Comparison of ENCODE assay signal across 12 mouse cellular contexts in genomic region chr11:57656602-57657275, GRCm38 (mm10). TPM values are rescaled to one million over a fixed set of nuclear protein-coding genes. Genes with fewer than 3 reads are reported as not detected.
A peak's percentile ranks its signal among the peaks of the same experiment; 100 is the strongest.
DNase-seq lines count a peak whose midpoint lies in the region; ATAC-seq lines count a peak whose summit lies in the region.
"Had no signal": no experiment of that assay in that cellular context is flagged by ENCODE, and none has a peak within 500 bp of the region (broad histone marks: within the 10 kb centered on the region; RNA-seq: fewer than 3 reads in every experiment).

No protein-coding gene starts in this region.

- H3K27me3 ChIP-seq in forebrain, embryonic 12.5 days: peaks cover 8% of the 10 kb centered on the region; the same call in 1 of the 2 replicates
- no peaks in the 10 kb centered on the region for H3K27me3 ChIP-seq in forebrain, embryonic 11.5 days (ENCODE audit: control insufficient read depth, insufficient read depth, low read length)
- H3K27me3 ChIP-seq in embryonic facial prominence, embryonic 12.5 days: no peaks in the 10 kb centered on the region
- H3K27me3 ChIP-seq in liver, embryonic 15.5 days: no peaks in the 10 kb centered on the region
- H3K27me3 ChIP-seq in midbrain, embryonic 11.5 days (ENCODE audit: control insufficient read depth, insufficient read depth, low read length): no peaks in the 10 kb centered on the region
- H3K27me3 ChIP-seq: neural tube, embryonic 12.5 days had no signal

- H3K4me2 ChIP-seq in forebrain, embryonic 12.5 days: no peak overlapping the region
- H3K4me2 ChIP-seq in forebrain, embryonic 11.5 days (ENCODE audit: low read depth, low read length, severe bottlenecking): no peak overlapping the region
- H3K4me2 ChIP-seq in embryonic facial prominence, embryonic 12.5 days (replicated peaks): no peak overlapping the region
- peak overlapping the region; percentile 77 for H3K4me2 ChIP-seq in liver, embryonic 15.5 days
- H3K4me2 ChIP-seq in midbrain, embryonic 11.5 days: no peak overlapping the region
- H3K4me2 ChIP-seq: neural tube, embryonic 12.5 days had no signal

- H3K27ac ChIP-seq in forebrain, embryonic 12.5 days: 0 out of 2 replicates have a peak overlapping the region, but pooled peaks have one; percentile 14
- H3K27ac ChIP-seq in forebrain, embryonic 11.5 days (ENCODE audit: low read depth, low read length): no peak overlapping the region
- H3K27ac ChIP-seq in embryonic facial prominence, embryonic 12.5 days: peak overlapping the region; percentile 41; the same call in 1 of the 2 replicates
- peak overlapping the region; percentile 98 for H3K27ac ChIP-seq in liver, embryonic 15.5 days (replicated peaks)
- no peak overlapping the region for H3K27ac ChIP-seq in midbrain, embryonic 11.5 days (ENCODE audit: low read depth, low read length)
- H3K27ac ChIP-seq: neural tube, embryonic 12.5 days had no signal

- H3K9ac ChIP-seq in forebrain, embryonic 12.5 days: no peak overlapping the region
- no peak overlapping the region for H3K9ac ChIP-seq in forebrain, embryonic 11.5 days (ENCODE audit: low read length)
- H3K9ac ChIP-seq in embryonic facial prominence, embryonic 12.5 days: no peak overlapping the region
- H3K9ac ChIP-seq in liver, embryonic 15.5 days: peak overlapping the region; percentile 55
- no peak overlapping the region for H3K9ac ChIP-seq in midbrain, embryonic 11.5 days (ENCODE audit: low read length)
- H3K9ac ChIP-seq: neural tube, embryonic 12.5 days had no signal

- ATAC-seq in forebrain, embryonic 12.5 days (ENCODE audit: low FRiP score): no peak
- ATAC-seq in forebrain, embryonic 11.5 days (replicated peaks; ENCODE audit: low FRiP score): no peak
- ATAC-seq in embryonic facial prominence, embryonic 12.5 days (ENCODE audit: insufficient number of reproducible peaks, insufficient read depth, low FRiP score, low TSS enrichment): no peak
- no peak for ATAC-seq in liver, embryonic 15.5 days (ENCODE audit: insufficient read depth)
- no peak for ATAC-seq in midbrain, embryonic 11.5 days (ENCODE audit: low FRiP score)

- no peaks in the 10 kb centered on the region for H3K36me3 ChIP-seq in forebrain, embryonic 12.5 days (replicated peaks)
- no peaks in the 10 kb centered on the region for H3K36me3 ChIP-seq in forebrain, embryonic 11.5 days (ENCODE audit: control insufficient read depth, insufficient read depth, low read length)
- no peaks in the 10 kb centered on the region for H3K36me3 ChIP-seq in embryonic facial prominence, embryonic 12.5 days
- peaks cover 15% of the 10 kb centered on the region; the same call in 1 of the 2 replicates for H3K36me3 ChIP-seq in liver, embryonic 15.5 days (replicated peaks)
- H3K36me3 ChIP-seq in midbrain, embryonic 11.5 days (ENCODE audit: control insufficient read depth, insufficient read depth, low read length): no peaks in the 10 kb centered on the region
- H3K36me3 ChIP-seq: neural tube, embryonic 12.5 days had no signal

- no peak for DNase-seq in forebrain, embryonic 11.5 days (ENCODE audit: low spot score)
- peak; percentile 9 for DNase-seq in kidney, postnatal 10 days
- DNase-seq in kidney, postnatal 14 days: no peak
- DNase-seq in layer of hippocampus, adult 9-10 months (ENCODE audit: low spot score): no peak
- no peak for DNase-seq in midbrain, embryonic 11.5 days (ENCODE audit: low spot score, missing footprints)
- DNase-seq: cerebellum, adult 9-11 months; kidney, adult 11 months; lung, adult 18-20 months had no signal

- H3K4me3 ChIP-seq in forebrain, embryonic 12.5 days (replicated peaks): no peak overlapping the region
- no peak overlapping the region for H3K4me3 ChIP-seq in forebrain, embryonic 11.5 days (ENCODE audit: low read depth, low read length)
- H3K4me3 ChIP-seq in embryonic facial prominence, embryonic 12.5 days: no peak overlapping the region
- peak overlapping the region; percentile 27; the same call in 1 of the 2 replicates for H3K4me3 ChIP-seq in liver, embryonic 15.5 days (replicated peaks)
- H3K4me3 ChIP-seq in midbrain, embryonic 11.5 days (ENCODE audit: low read depth, low read length): no peak overlapping the region
- H3K4me3 ChIP-seq: neural tube, embryonic 12.5 days had no signal

- no peaks in the 10 kb centered on the region for H3K9me3 ChIP-seq in forebrain, embryonic 12.5 days
- no peaks in the 10 kb centered on the region for H3K9me3 ChIP-seq in forebrain, embryonic 11.5 days (ENCODE audit: control insufficient read depth, low read length)
- no peaks in the 10 kb centered on the region for H3K9me3 ChIP-seq in embryonic facial prominence, embryonic 12.5 days
- H3K9me3 ChIP-seq in liver, embryonic 15.5 days (replicated peaks): no peaks in the 10 kb centered on the region
- no peaks in the 10 kb centered on the region for H3K9me3 ChIP-seq in midbrain, embryonic 11.5 days (ENCODE audit: control insufficient read depth, low read length)
- H3K9me3 ChIP-seq: neural tube, embryonic 12.5 days had no signal

- H3K4me1 ChIP-seq in forebrain, embryonic 12.5 days: peaks cover 44% of the 10 kb centered on the region
- H3K4me1 ChIP-seq in forebrain, embryonic 11.5 days (replicated peaks; ENCODE audit: control insufficient read depth, insufficient read depth, low read length): peaks cover 16% of the 10 kb centered on the region
- H3K4me1 ChIP-seq in embryonic facial prominence, embryonic 12.5 days: peaks cover 47% of the 10 kb centered on the region
- peaks cover 99% of the 10 kb centered on the region for H3K4me1 ChIP-seq in liver, embryonic 15.5 days (replicated peaks)
- peaks cover 30% of the 10 kb centered on the region for H3K4me1 ChIP-seq in midbrain, embryonic 11.5 days (ENCODE audit: control insufficient read depth, insufficient read depth, low read length)

- WGBS in forebrain, embryonic 12.5 days: 51% methylated on average over 8 of the region's 8 CpGs
- 47% methylated on average over 8 of the region's 8 CpGs for WGBS in forebrain, embryonic 11.5 days
- WGBS in embryonic facial prominence, embryonic 12.5 days: 34% methylated on average over 8 of the region's 8 CpGs
- 44% methylated on average over 8 of the region's 8 CpGs for WGBS in liver, embryonic 15.5 days (ENCODE audit: insufficient replicate concordance)
- 72% methylated on average over 8 of the region's 8 CpGs for WGBS in midbrain, embryonic 11.5 days

RNA-seq across cellular contexts. Expression of gene Galnt10, which starts 11.5 kb away (rescaled TPM):
- 16.8 and 18.7 TPM in 2 replicates for polyA plus RNA-seq in forebrain, embryonic 12.5 days (2016; fragmentation: Nextera tagmentation; extraction: Ambion mirVana)
- polyA plus RNA-seq in forebrain, embryonic 11.5 days (2014; fragmentation: Nextera tagmentation; extraction: Ambion mirVana): 15.1 and 18.1 TPM in 2 replicates
- 34.3 and 36.2 TPM in 2 replicates for polyA plus RNA-seq in embryonic facial prominence, embryonic 12.5 days (2016; fragmentation: Nextera tagmentation; extraction: Ambion mirVana)
- 27.1 and 30.9 TPM in 2 replicates for polyA plus RNA-seq in liver, embryonic 15.5 days (2015; fragmentation: Nextera tagmentation; extraction: Ambion mirVana)
- 12.1 and 13.9 TPM in 2 replicates for polyA plus RNA-seq in midbrain, embryonic 11.5 days (2014; fragmentation: Nextera tagmentation; extraction: Ambion mirVana)

Comparison
In these comparisons a context has a peak if more than half of its experiments do, and no peak if none do; other contexts are left out.
1. H3K27ac ChIP-seq: peak in forebrain, embryonic 12.5 days (single experiment), embryonic facial prominence, embryonic 12.5 days (single experiment) and liver, embryonic 15.5 days (single experiment); none in forebrain, embryonic 11.5 days (single experiment) and midbrain, embryonic 11.5 days (single experiment).